Mouse (Mus musculus) intestine, embryonic 16.5 days (tissue): ENCODE measurements at regions not wholly inside any gene's neighbourhood (a gene's known extent, or its start where the extent isn't known, plus 50 kb on each side); places are given as distances from the start of the nearest gene placed in this dataset.
"Not testable (repeated sequence)": the region's sequence is repeated elsewhere in the genome, so short reads cannot be mapped to it uniquely, and the experiment has no call there.

ENCODE experiments used
- ATAC-seq: fragments of 200-750 bp; cut with Nextera tagmentation; 2 replicates; pipeline ENCODE4 v1.8.0; 2017; ENCODE audit warnings: moderate TSS enrichment, moderate library complexity
- H3K27ac ChIP-seq: fragments of 300-500 bp; sonication (generic); 2 replicates; pipeline ENCODE4 v1.5.1; 2014; ENCODE audit warnings: mild to moderate bottlenecking, low read length
- H3K27me3 ChIP-seq: fragments of 300-500 bp; sonication (generic); replicated peaks from 2 replicates; pipeline ENCODE4 v1.6.1; 2014; ENCODE audit warnings: low read length, control low read depth, mixed read lengths; ENCODE audit not compliant: control insufficient read depth, insufficient read depth
- H3K36me3 ChIP-seq: fragments of 300-500 bp; sonication (generic); 2 replicates; pipeline ENCODE4 v1.6.1; 2014; ENCODE audit warnings: low read length, control low read depth; ENCODE audit not compliant: control insufficient read depth, insufficient read depth
- H3K4me1 ChIP-seq: fragments of 300-500 bp; sonication (generic); 2 replicates; pipeline ENCODE4 v1.6.1; 2014; ENCODE audit warnings: low read length, control low read depth, mixed read lengths; ENCODE audit not compliant: control insufficient read depth, insufficient read depth
- H3K4me2 ChIP-seq: fragments of 300-500 bp; sonication (generic); 2 replicates; pipeline ENCODE4 v1.6.1; 2014; ENCODE audit warnings: low read depth, low read length, control low read depth
- H3K4me3 ChIP-seq: fragments of 300-500 bp; sonication (generic); 2 replicates; pipeline ENCODE4 v1.5.1; 2014; ENCODE audit warnings: mild to moderate bottlenecking, low read length
- H3K9ac ChIP-seq: fragments of 300-500 bp; sonication (generic); 2 replicates; pipeline ENCODE4 v1.6.1; 2014; ENCODE audit warnings: low read depth, low read length
- H3K9me3 ChIP-seq: fragments of 300-500 bp; sonication (generic); 2 replicates; pipeline ENCODE4 v1.6.1; 2016; ENCODE audit warnings: low read length, control low read depth; ENCODE audit not compliant: control insufficient read depth
- WGBS: fragments of 180-500 bp; shearing (Covaris S2); extraction: QIAGEN DNeasy Blood & Tissue Kit; methylation state at CpG from one replicate; pipeline ENCODE4 v1.1.7; 2014; 5-methylcytosine and 5-hydroxymethylcytosine counted together

DNA sequence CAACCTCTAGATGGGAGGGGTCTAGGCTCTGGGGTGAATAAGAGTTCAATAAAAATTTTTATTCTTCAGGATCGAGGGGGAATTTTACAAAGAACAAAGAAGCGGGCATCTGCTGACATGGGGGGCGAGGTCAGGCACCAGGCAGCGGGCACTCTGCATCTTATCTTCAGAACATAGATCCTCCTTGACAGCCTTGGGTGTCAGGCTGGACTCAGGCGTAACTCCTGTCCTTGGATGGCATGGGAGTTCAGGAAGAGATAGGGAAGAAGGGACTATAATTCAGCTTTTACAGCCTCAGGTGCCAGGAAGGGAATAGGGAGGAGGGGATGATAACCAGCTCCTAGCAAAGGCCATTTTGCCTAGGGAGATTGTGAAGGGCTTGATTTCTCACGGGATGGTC lies 753.1 kb downstream of the Gm10330 start:
- not testable (repeated sequence) for H3K4me1 ChIP-seq

DNA sequence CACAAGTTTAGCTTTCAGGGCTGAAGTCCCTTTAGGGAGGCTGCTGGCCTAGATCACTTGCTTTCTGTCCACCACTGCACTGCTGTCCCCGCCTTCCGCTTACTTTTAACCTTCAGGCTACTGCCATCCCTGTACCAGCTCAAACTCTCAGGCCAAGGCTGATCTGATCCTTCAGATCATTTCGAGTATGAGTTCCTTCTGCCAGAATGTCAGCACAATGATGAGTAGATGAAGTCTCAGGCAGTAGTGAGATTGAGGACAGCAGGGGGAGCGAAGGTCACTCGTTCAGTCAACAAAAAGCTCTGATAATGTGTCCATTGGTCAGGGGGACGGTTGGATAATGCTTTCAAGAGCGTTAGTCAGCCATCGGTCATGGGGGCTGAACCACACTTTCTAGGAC lies 756.5 kb downstream of the Gm10330 start:
- WGBS: 83% methylated on average over 8 of the region's 8 CpGs
- H3K36me3 ChIP-seq, H3K4me2 ChIP-seq, ATAC-seq, H3K27me3 ChIP-seq, H3K4me3 ChIP-seq, H3K9ac ChIP-seq, H3K9me3 ChIP-seq, H3K4me1 ChIP-seq, H3K27ac ChIP-seq: not testable (repeated sequence)

More for the DNA sequence above, 753.1 kb downstream of the Gm10330 start:
- not testable (repeated sequence) for H3K4me2 ChIP-seq, H3K27ac ChIP-seq, H3K27me3 ChIP-seq, H3K9ac ChIP-seq, ATAC-seq, H3K4me3 ChIP-seq, H3K36me3 ChIP-seq, H3K9me3 ChIP-seq
- WGBS: 84% methylated on average over 6 of the region's 6 CpGs

DNA sequence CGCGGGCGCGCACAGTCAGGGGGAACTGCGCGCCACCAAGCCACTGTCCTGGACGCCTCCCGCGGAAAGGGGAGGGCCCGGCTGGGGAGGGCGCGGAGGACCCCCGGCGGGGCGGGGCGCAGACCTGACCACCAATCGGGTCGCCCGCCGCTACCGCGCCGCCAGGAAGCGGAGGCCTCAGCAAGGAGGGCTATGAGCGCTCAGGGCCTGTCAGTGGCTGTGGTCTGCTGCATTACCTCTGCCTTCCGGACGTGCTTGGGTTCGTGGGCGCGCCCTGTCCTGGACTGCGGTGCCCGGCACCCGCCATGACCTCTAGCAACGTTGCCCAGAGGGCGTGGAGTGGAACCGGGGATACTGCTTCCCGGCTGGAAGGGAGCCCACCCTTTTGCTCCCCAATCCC lies 769.9 kb downstream of the Gm10330 start:
- Histone ChIP-seq H3K9ac (peak overlapping the region; percentile 64), H3K4me2 (peak overlapping the region; percentile 25; the same call in 1 of the 2 replicates), H3K4me3 (peak overlapping the region; percentile 47)
- H3K36me3 ChIP-seq, H3K27me3 ChIP-seq, H3K27ac ChIP-seq, H3K9me3 ChIP-seq, H3K4me1 ChIP-seq: not testable (repeated sequence)
- ATAC-seq: peak; percentile 85
- WGBS: 2% methylated on average over 23 of the region's 37 CpGs

DNA sequence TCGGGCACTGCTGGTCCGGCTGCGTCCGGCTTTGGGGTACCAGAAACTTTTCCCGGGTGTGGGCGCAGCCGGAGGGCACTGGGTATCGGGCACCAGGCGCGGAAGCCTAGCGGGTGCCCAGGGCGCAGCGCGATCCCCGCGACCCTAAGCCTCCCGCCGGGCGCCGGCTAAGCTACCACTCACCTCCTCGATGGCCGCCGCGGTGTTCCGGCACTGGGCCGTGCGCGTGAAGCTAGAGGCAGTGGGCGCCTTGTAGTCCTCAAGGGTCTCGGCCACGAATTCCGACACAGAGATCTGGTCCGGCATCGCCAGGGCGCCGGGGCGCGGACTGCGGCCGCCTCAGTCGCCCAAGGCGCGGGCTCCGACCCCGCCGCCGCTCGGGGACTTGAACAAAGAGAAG lies 770.4 kb downstream of the Gm10330 start:
- Histone ChIP-seq H3K9ac (peak overlapping the region; percentile 64), H3K4me3 (peak overlapping the region; percentile 47)
- not testable (repeated sequence) for ATAC-seq, H3K27ac ChIP-seq, H3K4me2 ChIP-seq, H3K9me3 ChIP-seq, H3K4me1 ChIP-seq, H3K36me3 ChIP-seq, H3K27me3 ChIP-seq
- WGBS: 0% methylated on average over 24 of the region's 48 CpGs
